Mouse (Mus musculus) common myeloid progenitor, adult 5-6 weeks (primary cell): Measurements from ENCODE around the gene Mtmr12. TPM values are rescaled to one million over a fixed set of nuclear protein-coding genes. Genes with fewer than 3 reads are reported as not detected.

ENCODE experiments used
- ATAC-seq: replicated peaks from 2 replicates; pipeline ENCODE4 v1.8.0; 2016; ENCODE audit warnings: low read depth, mild to moderate bottlenecking, moderate TSS enrichment, inconsistent platforms; ENCODE audit not compliant: poor library complexity, severe bottlenecking
- total RNA-seq: library from RNA; stranded (forward); fragments of 200-1000, 187-1606 nt; gene quantifications from 2 replicates; pipeline ENCODE4 v1.2.3, GENCODE M21; 2017

The Mtmr12 gene
- total RNA-seq, 1 experiment from 2014 or later = 24.7 TPM

DNA sequence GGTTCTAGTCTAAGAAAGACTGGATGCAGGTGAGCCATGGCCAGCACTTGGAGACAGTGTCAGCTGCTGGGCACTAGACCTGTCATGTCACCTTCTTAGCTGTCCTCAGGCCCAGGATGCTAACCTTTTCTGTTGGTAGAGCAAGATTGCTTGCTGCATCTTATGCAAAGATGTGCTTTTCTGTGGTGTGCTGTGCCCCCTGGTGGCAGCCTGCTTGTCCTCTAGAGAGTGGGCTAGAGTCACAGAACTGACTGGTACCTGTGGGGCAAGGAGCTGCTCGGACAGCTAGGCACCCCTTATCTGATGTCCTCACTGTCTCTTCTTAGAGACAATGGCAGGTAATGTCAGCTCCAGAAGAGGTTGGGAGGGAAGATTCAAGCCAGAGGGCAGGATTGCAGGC lies 63.2 kb downstream of the Mtmr12 start:
- peak; percentile 91 for ATAC-seq

DNA sequence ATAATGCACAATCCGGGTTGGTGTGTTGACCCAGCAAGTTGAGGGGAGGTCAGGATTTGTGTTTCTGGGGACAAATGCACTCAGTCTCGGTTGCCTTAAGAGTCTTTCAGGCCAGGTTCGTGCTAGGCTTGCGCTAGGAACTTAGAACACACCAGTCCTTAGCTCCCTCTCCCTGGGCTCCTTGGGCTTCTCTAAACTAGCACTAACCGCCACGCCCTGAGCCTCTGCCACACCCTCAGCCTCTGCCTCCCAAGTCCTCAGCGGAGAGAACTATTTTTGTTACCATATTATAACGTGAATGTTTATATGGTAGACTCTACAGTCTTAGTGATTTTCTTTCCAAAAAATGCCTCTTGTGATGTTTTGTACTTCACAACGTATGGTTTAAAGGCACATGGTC lies 66.5 kb downstream of the Mtmr12 start:
- no peak for ATAC-seq

DNA sequence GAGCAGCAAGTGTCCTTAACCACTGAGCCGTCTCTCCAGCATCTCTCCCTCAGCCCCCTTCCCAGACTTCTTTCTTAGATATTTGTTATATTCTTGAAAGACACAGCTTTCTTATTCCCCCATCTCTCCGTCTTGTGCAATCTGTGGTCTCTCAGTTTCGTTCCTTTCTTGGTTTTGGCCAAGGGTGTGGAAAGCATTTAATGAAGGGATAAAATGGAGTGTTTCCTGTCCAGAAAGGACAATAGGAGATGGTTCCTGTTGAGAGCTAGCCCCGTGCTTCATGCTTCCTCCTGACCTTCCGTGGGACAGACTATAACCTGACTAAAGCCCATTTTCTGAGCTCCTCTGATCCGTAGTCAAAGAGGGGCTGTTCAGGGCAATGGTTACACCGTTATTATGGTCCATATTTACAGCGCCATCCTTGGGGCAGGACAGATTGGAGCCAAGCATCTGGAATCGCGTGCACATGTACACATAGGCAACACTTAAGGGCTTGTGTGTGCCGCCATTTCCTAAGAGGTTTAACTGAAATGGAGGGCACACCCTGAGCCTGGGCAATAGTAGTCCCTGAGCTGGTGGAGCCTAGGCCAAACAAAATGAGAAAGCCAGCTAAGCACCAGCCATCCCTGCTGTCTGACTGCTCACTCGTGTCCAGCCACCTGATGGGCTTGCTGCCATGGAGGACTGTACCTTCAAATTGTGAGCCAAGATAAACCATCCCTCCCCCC lies 68.7 kb downstream of the Mtmr12 start:
- ATAC-seq = peak; percentile 27; the same call in 1 of the 2 replicates

DNA sequence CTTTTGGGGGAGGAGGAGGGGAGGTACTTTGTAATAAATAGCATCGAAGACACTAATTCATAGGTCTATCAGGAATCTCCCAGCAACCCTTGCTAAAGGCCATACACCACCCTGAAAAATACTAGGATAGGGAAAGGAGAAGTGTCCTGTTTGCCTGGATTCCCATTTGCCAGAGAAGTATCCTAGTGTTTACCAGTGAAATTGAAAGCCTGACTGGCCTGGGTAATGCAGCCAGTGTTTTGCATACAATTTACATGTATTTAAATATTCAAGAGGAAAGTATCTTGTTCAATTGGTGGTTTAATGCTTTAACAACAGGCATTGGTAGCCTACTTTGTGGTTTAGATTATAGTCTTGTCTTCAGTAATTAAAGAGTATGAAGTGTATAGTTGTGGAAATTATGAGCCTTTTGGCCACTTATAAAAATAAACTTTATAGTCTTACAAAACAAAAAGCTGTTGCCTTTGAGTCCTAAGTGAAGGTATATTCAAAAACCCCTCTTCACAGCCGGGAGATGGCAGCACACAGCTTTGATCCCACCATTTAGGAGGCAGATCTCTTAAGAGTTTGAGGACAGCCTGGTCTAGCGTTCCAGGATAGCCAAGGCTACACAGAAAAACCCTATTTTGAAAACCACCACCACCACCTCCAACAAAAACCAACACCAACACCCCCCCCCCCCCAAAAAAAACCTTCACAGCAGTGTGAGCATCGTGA lies 69.4 kb downstream of the Mtmr12 start:
- ATAC-seq = no peak

- peak; percentile 82 for ATAC-seq
Measured at GRCm38 (mm10) chr15:12275091-12275623, 70.3 kb downstream of the Mtmr12 start.

DNA sequence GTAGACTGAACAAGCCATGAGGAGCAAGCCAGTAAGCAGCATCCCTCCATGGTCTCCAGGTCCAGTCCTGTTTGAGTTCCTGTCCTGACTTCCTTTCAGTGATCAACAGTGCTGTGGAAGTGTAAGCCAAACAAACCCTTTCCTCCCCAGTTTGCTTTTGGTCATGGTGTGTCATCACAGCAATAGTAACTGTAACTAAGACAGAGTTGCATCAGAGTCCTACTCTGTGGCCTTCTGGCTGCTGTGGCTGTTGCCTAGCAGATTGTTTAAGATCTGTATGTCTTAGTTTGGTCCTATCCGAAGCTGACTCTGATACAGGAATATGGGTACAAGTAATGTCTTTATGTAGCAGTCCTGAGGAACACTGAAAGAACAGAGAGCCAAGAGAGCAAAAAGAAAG lies 75.0 kb downstream of the Mtmr12 start:
- ATAC-seq = no peak

GRCm38 (mm10) chr15:12284794-12285534 lies 80.1 kb downstream of the Mtmr12 start:
- ATAC-seq = no peak

DNA sequence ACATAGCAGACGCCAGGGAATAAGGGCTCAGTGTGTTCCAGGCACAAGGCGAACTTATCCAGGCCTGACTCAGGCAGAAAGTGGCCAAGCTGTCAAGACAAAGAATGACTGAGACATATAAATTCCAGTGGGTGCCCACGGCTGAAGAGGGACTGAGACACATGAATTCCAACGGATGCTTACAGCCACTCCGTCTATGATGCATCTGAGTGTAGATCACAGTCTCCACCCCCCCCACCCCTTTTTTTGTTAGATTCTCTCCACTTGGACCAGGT lies 80.6 kb downstream of the Mtmr12 start:
- ATAC-seq = no peak

GRCm38 (mm10) chr15:12290330-12290729 lies 85.5 kb downstream of the Mtmr12 start:
- no peak for ATAC-seq

- ATAC-seq = no peak
Measured at GRCm38 (mm10) chr15:12291757-12292156, 86.9 kb downstream of the Mtmr12 start.

DNA sequence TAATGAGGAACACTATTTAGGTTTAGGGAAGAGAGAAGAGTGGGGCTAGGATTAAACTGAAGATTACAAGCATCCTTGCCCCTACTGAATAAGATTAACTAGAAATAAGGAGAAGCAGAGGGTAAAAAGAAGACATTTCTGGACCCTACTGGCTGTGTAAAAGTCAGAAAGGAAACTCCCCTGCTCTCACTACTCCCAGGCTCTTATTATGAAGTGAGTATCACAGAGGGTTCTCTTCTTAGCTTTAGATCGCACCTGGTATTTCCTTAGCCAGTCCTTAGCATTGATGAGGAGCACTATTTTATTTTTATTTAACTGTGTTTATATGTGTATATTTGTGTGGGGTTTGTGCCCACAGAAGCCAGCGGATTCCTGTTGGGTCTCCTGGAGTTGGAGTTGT lies 91.4 kb downstream of the Mtmr12 start:
- no peak for ATAC-seq

DNA sequence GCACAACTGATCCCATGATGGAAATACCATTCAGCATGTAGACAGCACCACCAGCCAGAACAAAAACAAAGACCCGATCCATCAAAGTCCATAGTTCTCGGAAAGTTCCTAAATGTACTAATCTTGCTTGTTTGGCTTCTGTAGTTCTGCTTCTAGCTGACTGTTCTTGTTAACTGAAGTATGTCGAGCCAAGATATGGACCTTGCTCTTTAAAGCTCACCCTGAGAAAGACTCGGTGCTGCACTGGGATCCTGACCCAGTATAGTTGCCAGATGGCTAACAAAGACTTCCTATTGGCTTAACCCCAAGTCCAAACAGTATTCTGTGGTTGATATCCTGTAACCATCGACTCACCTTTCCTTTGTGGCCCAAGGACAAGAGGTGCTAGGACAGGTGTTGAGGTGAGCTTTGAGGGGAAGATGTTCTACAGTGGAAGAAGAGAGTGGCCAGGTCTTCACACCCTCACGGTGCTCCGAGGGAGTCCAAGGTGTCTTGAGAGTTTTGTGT lies 93.5 kb downstream of the Mtmr12 start:
- ATAC-seq = no peak

DNA sequence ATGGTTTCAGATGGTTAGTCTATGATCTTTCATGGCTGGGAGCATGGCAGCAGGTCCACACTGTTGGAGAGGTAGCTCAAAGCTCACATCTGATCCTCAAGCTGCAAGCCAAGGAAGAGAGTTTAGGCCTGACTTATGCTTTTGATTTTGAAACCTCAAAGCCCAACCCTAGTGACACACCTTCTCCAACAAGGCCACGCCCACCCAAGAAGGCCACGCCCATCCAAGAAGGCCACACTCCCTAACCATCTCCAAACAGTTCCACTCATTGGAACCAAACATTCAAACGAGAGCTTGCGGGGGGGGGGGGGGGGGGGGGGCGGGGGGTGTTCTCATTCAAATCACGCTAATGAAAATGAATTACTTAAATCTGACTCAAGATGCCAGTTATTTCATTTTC lies 96.9 kb downstream of the Mtmr12 start:
- no peak for ATAC-seq

- peak; percentile 70 for ATAC-seq
Measured at GRCm38 (mm10) chr15:12306188-12307071, 101.6 kb downstream of the Mtmr12 start.

GRCm38 (mm10) chr15:12307114-12307513 lies 102.3 kb downstream of the Mtmr12 start:
- 0 out of 2 replicates have a peak, but pooled peaks have one; percentile 12 for ATAC-seq

GRCm38 (mm10) chr15:12308539-12308938 lies 103.7 kb downstream of the Mtmr12 start:
- no peak for ATAC-seq

DNA sequence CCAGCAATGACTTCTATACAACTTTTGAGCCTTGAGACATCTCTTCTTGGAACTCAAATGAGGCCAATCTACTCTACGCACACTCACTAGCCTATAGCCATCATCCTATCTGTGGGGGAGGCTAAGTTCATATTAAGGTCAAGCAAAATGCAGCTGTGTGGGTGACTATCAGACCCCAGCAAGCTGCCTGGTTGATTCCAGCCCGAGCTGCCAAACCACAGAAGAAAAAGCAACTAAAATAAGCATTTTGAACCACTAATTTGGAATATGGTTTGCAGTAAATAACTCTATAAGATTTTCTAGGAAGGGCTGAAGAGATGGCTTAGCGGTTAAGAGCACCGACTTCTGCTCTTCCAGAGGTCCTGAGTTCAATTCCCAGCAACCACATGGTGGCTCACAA lies 105.8 kb downstream of the Mtmr12 start:
- ATAC-seq = peak; percentile 61; the same call in 1 of the 2 replicates

- no peak for ATAC-seq
Measured at GRCm38 (mm10) chr15:12311465-12311864, 106.6 kb downstream of the Mtmr12 start.

GRCm38 (mm10) chr15:12313255-12313654 lies 108.4 kb downstream of the Mtmr12 start:
- no peak for ATAC-seq

DNA sequence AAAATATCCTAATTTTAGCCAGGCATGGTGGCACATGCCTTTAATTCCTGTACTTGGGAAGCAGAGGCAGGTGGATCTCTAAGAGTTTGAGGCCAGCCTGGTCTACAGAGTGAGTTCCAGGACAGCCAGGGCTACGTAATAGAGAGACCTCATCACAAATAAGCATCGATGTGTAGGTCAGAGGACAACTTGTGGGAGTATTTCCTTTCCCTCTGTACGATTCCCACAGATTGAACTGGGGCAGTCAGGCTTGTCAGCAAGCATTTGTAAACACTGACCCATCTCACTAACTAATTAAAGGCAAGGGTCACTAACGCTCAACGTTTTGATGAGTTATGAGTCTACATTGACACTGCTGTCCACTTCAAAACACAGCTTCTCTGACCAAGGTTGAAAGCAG lies 109.8 kb downstream of the Mtmr12 start:
- ATAC-seq = no peak
